In the genomic region with DNA sequence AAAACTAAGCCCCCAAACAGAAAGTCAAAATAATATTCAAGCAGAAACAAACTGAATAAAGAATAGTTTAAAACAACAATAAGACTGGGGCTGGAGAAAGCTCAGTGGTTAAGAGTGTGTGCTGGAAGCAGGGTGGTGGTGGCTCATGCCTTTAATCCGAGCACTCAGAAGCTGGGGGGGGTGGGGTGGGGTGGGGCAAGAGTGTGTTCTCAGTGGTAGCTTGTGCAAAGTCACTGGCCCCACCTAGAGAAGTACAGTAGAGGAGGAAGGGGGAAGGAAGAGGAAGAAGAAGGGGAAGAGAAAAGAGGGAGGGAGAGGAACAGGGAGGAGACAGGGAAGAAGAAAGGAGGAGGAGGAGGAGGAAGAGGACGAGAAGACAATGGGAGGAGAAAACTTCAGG, we compare ENCODE assay signal across 27 mouse cellular contexts.
DNase-seq lines count a peak whose midpoint lies in the region; ATAC-seq lines count a peak whose summit lies in the region.
"Had no signal": no experiment of that assay in that cellular context is flagged by ENCODE, and none has a peak within 500 bp of the region (broad histone marks: within the 10 kb centered on the region; RNA-seq: fewer than 3 reads in every experiment).

No protein-coding gene starts in this region.

- DNase-seq in liver (peak; percentile 13), MEL-GATA-1-ER (ENCODE audit: extremely low read depth, low read depth) (peak; percentile 19)
- DNase-seq in liver, embryonic 11.5 days (ENCODE audit: low spot score), result no peak
- DNase-seq in natural killer cell, adult 2 months (ENCODE audit: low spot score in 2 of 2), result no peak
- no peak for DNase-seq in layer of hippocampus, adult 8-10 months (ENCODE audit: low spot score in 2 of 2)
- DNase-seq: adrenal gland, adult 8-10 months; adrenal gland, postnatal 25 days; B cell, adult 2 months; cerebellum, adult 11-12 months; cerebellum, adult 8-10 months; cerebellum, postnatal 10 days; gastrocnemius, postnatal 25 days; heart, adult 2 months; heart, postnatal 36 days had no signal

- no peaks in the 10 kb centered on the region for H3K27me3 ChIP-seq in liver, embryonic 11.5 days (replicated peaks; ENCODE audit: control insufficient read depth, insufficient read depth, low read length)
- H3K27me3 ChIP-seq: CH12.LX; embryonic facial prominence, embryonic 12.5 days; embryonic facial prominence, embryonic 15.5 days; forebrain, embryonic 12.5 days; forebrain, embryonic 15.5 days; hindbrain, embryonic 13.5 days; intestine, embryonic 15.5 days had no signal

- no peak overlapping the region for H3K4me3 ChIP-seq in liver, embryonic 11.5 days (ENCODE audit: low read depth, low read length)
- H3K4me3 ChIP-seq: embryonic facial prominence, embryonic 12.5 days; embryonic facial prominence, embryonic 15.5 days; forebrain, embryonic 12.5 days; forebrain, embryonic 15.5 days; heart, adult 2 months; heart, embryonic 10.5 days; hindbrain, embryonic 10.5 days; hindbrain, embryonic 13.5 days; intestine, embryonic 15.5 days had no signal

- no peaks in the 10 kb centered on the region for H3K9me3 ChIP-seq in liver, embryonic 11.5 days (ENCODE audit: control insufficient read depth, low read length)
- H3K9me3 ChIP-seq: embryonic facial prominence, embryonic 12.5 days; embryonic facial prominence, embryonic 15.5 days; forebrain, embryonic 12.5 days; forebrain, embryonic 15.5 days; G1E; heart, embryonic 10.5 days; hindbrain, embryonic 10.5 days; hindbrain, embryonic 13.5 days; intestine, embryonic 15.5 days had no signal

- no peak overlapping the region for H3K27ac ChIP-seq in liver, embryonic 11.5 days (ENCODE audit: low read depth, low read length)
- H3K27ac ChIP-seq: embryonic facial prominence, embryonic 12.5 days; embryonic facial prominence, embryonic 15.5 days; forebrain, embryonic 12.5 days; forebrain, embryonic 15.5 days; heart, adult 2 months; heart, embryonic 10.5 days; hindbrain, embryonic 10.5 days; hindbrain, embryonic 13.5 days; intestine, embryonic 15.5 days had no signal

- H3K4me1 ChIP-seq in liver, embryonic 11.5 days (replicated peaks; ENCODE audit: control insufficient read depth, insufficient read depth, low read length), result peaks cover 6% of the 10 kb centered on the region; the same call in 1 of the 2 replicates
- H3K4me1 ChIP-seq: embryonic facial prominence, embryonic 12.5 days; embryonic facial prominence, embryonic 15.5 days; forebrain, embryonic 12.5 days; forebrain, embryonic 15.5 days; hindbrain, embryonic 13.5 days; intestine, embryonic 15.5 days had no signal

- no peaks in the 10 kb centered on the region for H3K36me3 ChIP-seq in liver, embryonic 11.5 days (ENCODE audit: control insufficient read depth, insufficient read depth, low read length)
- H3K36me3 ChIP-seq: embryonic facial prominence, embryonic 12.5 days; embryonic facial prominence, embryonic 15.5 days; forebrain, embryonic 12.5 days; forebrain, embryonic 15.5 days; G1E; heart, embryonic 10.5 days; hindbrain, embryonic 10.5 days; hindbrain, embryonic 13.5 days; intestine, embryonic 15.5 days had no signal

- no peak overlapping the region for H3K9ac ChIP-seq in liver, embryonic 11.5 days (ENCODE audit: low read depth, low read length)
- H3K9ac ChIP-seq: embryonic facial prominence, embryonic 12.5 days; embryonic facial prominence, embryonic 15.5 days; forebrain, embryonic 12.5 days; forebrain, embryonic 15.5 days; hindbrain, embryonic 13.5 days; intestine, embryonic 15.5 days had no signal

- no peak overlapping the region for H3K4me2 ChIP-seq in liver, embryonic 11.5 days
- H3K4me2 ChIP-seq: embryonic facial prominence, embryonic 12.5 days; embryonic facial prominence, embryonic 15.5 days; forebrain, embryonic 12.5 days; forebrain, embryonic 15.5 days; hindbrain, embryonic 13.5 days; intestine, embryonic 15.5 days had no signal

- 54% methylated on average over 2 of the region's 2 CpGs for WGBS in liver, embryonic 11.5 days

- ATAC-seq in liver, embryonic 11.5 days (replicated peaks; ENCODE audit: low FRiP score), result no peak
- 0 out of 2 replicates have a peak, but pooled peaks have one; percentile 27 for ATAC-seq in megakaryocyte, adult 5-6 weeks (ENCODE audit: poor library complexity, severe bottlenecking)
- ATAC-seq: activated CD4-positive, CD25-positive, alpha-beta regulatory T cell, adult 4 months; forebrain, embryonic 15.5 days; hindbrain, embryonic 16.5 days; intestine, embryonic 15.5 days had no signal

Comparison
In these comparisons a context has a peak if more than half of its experiments do, and no peak if none do; other contexts are left out.
1. DNase-seq: peak in liver (single experiment) and MEL-GATA-1-ER (single experiment); none in liver, embryonic 11.5 days (single experiment), natural killer cell, adult 2 months (0 of 2) and layer of hippocampus, adult 8-10 months (0 of 2).